Mouse (Mus musculus): Measurements from ENCODE around the gene Gm21852. TPM values are rescaled to one million over a fixed set of nuclear protein-coding genes. Genes with fewer than 3 reads are reported as not detected.
"Not testable (repeated sequence)": the region's sequence is repeated elsewhere in the genome, so short reads cannot be mapped to it uniquely, and the experiment has no call there.

Gene Gm21852
- not detected in 2 replicates for polyA plus RNA-seq (2014; fragmentation: Nextera tagmentation; extraction: Ambion mirVana)

GRCm38 (mm10) chrY:40651896-40652295 lies at the start of gene Gm21852:
Gene Gm21852 (minus strand): TSS chrY:40651996.
- H3K9me3 ChIP-seq (ENCODE audit: control insufficient read depth, low read length); H3K27me3 ChIP-seq (replicated peaks; ENCODE audit: control insufficient read depth, insufficient read depth, low read length); H3K4me3 ChIP-seq (ENCODE audit: low read depth, low read length); H3K36me3 ChIP-seq (ENCODE audit: control insufficient read depth, insufficient read depth, low read length); H3K9ac ChIP-seq (ENCODE audit: low read depth, low read length); DNase-seq (ENCODE audit: low spot score); H3K4me1 ChIP-seq (replicated peaks; ENCODE audit: control insufficient read depth, insufficient read depth, low read length); H3K4me2 ChIP-seq; ATAC-seq (replicated peaks; ENCODE audit: low FRiP score); H3K27ac ChIP-seq (ENCODE audit: low read depth, low read length): not testable (repeated sequence)
- no CpG with 5 or more reads among the region's 3 CpGs for WGBS

Small RNA genes within 50 kb of the gene (microRNA-seq; reads per million reads assigned to microRNA genes)
- gene Gm27466 (ENCODE audit: borderline number of aligned reads): not detected
- not detected for gene Gm28018 (ENCODE audit: borderline number of aligned reads)

Other genes with a start within 250 kb of the Gm21852 start
- not detected in 2 replicates for gene Gm21797, start 123.8 kb upstream of the Gm21852 start, polyA plus RNA-seq (2014; fragmentation: Nextera tagmentation; extraction: Ambion mirVana)
- gene Gm20795, start 152.9 kb upstream of the Gm21852 start, polyA plus RNA-seq (2014; fragmentation: Nextera tagmentation; extraction: Ambion mirVana): not detected in 2 replicates

Data from liver, embryonic 11.5 days (tissue).